Comparison of ENCODE assay signal across 8 mouse cellular contexts in the genomic region with DNA sequence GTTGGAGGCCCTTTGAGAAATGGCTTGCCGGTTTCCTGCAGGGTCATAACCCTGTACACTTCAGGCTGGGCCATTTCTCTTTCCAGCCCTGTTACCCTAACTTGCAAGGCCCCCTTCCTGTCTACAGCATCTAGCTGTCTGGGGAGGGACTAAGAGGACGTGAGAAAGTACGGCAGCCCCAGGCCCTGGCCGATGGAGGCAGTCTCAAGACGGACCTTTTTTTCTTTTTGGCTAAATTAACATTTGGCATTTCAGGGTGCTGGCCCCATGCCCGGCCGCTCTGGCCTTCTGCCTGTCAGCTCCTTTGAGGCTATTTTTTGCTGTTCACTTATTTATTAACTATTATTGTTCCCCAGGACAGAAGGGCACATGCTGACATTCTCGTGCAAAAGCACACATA. TPM values are rescaled to one million over a fixed set of nuclear protein-coding genes. Genes with fewer than 3 reads are reported as not detected.
DNase-seq lines count a peak whose midpoint lies in the region; ATAC-seq and TF ChIP-seq lines count a peak whose summit lies in the region.
"Had no signal": no experiment of that assay in that cellular context is flagged by ENCODE, and none has a peak within 500 bp of the region (broad histone marks: within the 10 kb centered on the region; RNA-seq: fewer than 3 reads in every experiment).

No protein-coding gene starts in this region.

- peaks cover 34% of the 10 kb centered on the region for H3K4me1 ChIP-seq in cerebellum, adult 2 months (ENCODE audit: control insufficient read depth, insufficient read depth, low read length)
- peaks cover 24% of the 10 kb centered on the region for H3K4me1 ChIP-seq in neural tube, embryonic 15.5 days
- no peaks in the 10 kb centered on the region for H3K4me1 ChIP-seq in midbrain, embryonic 11.5 days (ENCODE audit: control insufficient read depth, insufficient read depth, low read length)

- no peaks in the 10 kb centered on the region for H3K9me3 ChIP-seq in neural tube, embryonic 15.5 days (replicated peaks)
- no peaks in the 10 kb centered on the region for H3K9me3 ChIP-seq in midbrain, embryonic 11.5 days (ENCODE audit: control insufficient read depth, low read length)

- no peak overlapping the region for H3K27ac ChIP-seq in cerebellum, adult 2 months (ENCODE audit: insufficient read depth, low read length)
- H3K27ac ChIP-seq in neural tube, embryonic 15.5 days (replicated peaks) = no peak overlapping the region
- H3K27ac ChIP-seq in midbrain, embryonic 11.5 days (ENCODE audit: low read depth, low read length) = no peak overlapping the region

- H3K4me2 ChIP-seq in neural tube, embryonic 15.5 days = no peak overlapping the region
- no peak overlapping the region for H3K4me2 ChIP-seq in midbrain, embryonic 11.5 days

- TF ChIP-seq CTCF in cerebellum, adult 2 months (IDR thresholded peaks at IDR 0.05; ENCODE audit: borderline replicate concordance, insufficient read depth, low read depth, low read length) = no peak

- TF ChIP-seq POLR2A in cerebellum, adult 2 months (IDR thresholded peaks at IDR 0.05; ENCODE audit: borderline replicate concordance, insufficient read depth, low read length) = no peak

- no peaks in the 10 kb centered on the region for H3K27me3 ChIP-seq in cerebellum, adult 2 months (ENCODE audit: control insufficient read depth, insufficient read depth, low read length)
- no peaks in the 10 kb centered on the region for H3K27me3 ChIP-seq in neural tube, embryonic 15.5 days (replicated peaks)
- no peaks in the 10 kb centered on the region for H3K27me3 ChIP-seq in midbrain, embryonic 11.5 days (ENCODE audit: control insufficient read depth, insufficient read depth, low read length)

- peaks cover 2% of the 10 kb centered on the region; the same call in 1 of the 2 replicates for H3K36me3 ChIP-seq in neural tube, embryonic 15.5 days
- H3K36me3 ChIP-seq in midbrain, embryonic 11.5 days (ENCODE audit: control insufficient read depth, insufficient read depth, low read length) = no peaks in the 10 kb centered on the region

- DNase-seq in right cerebral cortex, postnatal 10 days (ENCODE audit: low spot score in 2 of 2) = peak; percentile 60 to 71
- DNase-seq in right cerebral cortex, postnatal 36 days (ENCODE audit: low spot score in 2 of 2) = no peak
- peak; percentile 86 to 90 for DNase-seq in cerebellum, adult 2 months
- DNase-seq in heart, postnatal 25 days (ENCODE audit: low spot score) = peak; percentile 54
- no peak for DNase-seq in embryo, embryonic 11 days
- DNase-seq in midbrain, embryonic 11.5 days (ENCODE audit: low spot score, missing footprints) = no peak

- no peak overlapping the region for H3K4me3 ChIP-seq in cerebellum, adult 2 months (replicated peaks; ENCODE audit: insufficient read depth, low read depth, low read length)
- H3K4me3 ChIP-seq in neural tube, embryonic 15.5 days (replicated peaks) = no peak overlapping the region
- H3K4me3 ChIP-seq in midbrain, embryonic 11.5 days (ENCODE audit: low read depth, low read length) = no peak overlapping the region
- H3K4me3 ChIP-seq: erythroblast, embryonic 14.5 days had no signal

- no peak overlapping the region for H3K9ac ChIP-seq in neural tube, embryonic 15.5 days (replicated peaks)
- no peak overlapping the region for H3K9ac ChIP-seq in midbrain, embryonic 11.5 days (ENCODE audit: low read length)

- 2% methylated on average over 8 of the region's 8 CpGs for WGBS in cerebellum, adult 2 months
- WGBS in neural tube, embryonic 15.5 days = 39% methylated on average over 8 of the region's 8 CpGs
- WGBS in midbrain, embryonic 11.5 days = 82% methylated on average over 8 of the region's 8 CpGs

- intact Hi-C loops in heart, postnatal 25 days (cut with DNase I) = no loop called here

- peak; percentile 35; the same call in 1 of the 2 replicates for ATAC-seq in neural tube, embryonic 15.5 days (ENCODE audit: low FRiP score)
- ATAC-seq in midbrain, embryonic 11.5 days (ENCODE audit: low FRiP score) = no peak

RNA-seq across cellular contexts. Expression of a gene that starts 24.4 kb away (rescaled TPM):
- polyA plus RNA-seq in cerebellum, adult 2 months (2012; rRNA removed) = 36.0 and 37.7 TPM in 2 replicates
- total RNA-seq in heart, postnatal 25 days (2021) = 10 to 100 TPM; 54.8 to 55.3 TPM
- 5.1 and 6.1 TPM in 2 replicates for polyA plus RNA-seq in neural tube, embryonic 15.5 days (2015; fragmentation: Nextera tagmentation; extraction: Ambion mirVana)
- polyA plus RNA-seq in midbrain, embryonic 11.5 days (2014; fragmentation: Nextera tagmentation; extraction: Ambion mirVana) = 1.7 TPM in 2 replicates
- polyA plus RNA-seq: erythroblast, embryonic 14.5 days had no signal

Comparison
In these comparisons a context has a peak if more than half of its experiments do, and no peak if none do; other contexts are left out.
1. DNase-seq: peak in right cerebral cortex, postnatal 10 days (2 of 2), cerebellum, adult 2 months (2 of 2) and heart, postnatal 25 days (single experiment); none in right cerebral cortex, postnatal 36 days (0 of 2), embryo, embryonic 11 days (single experiment) and midbrain, embryonic 11.5 days (single experiment).